Comparison of ENCODE assay signal across 9 mouse cellular contexts in the genomic region with DNA sequence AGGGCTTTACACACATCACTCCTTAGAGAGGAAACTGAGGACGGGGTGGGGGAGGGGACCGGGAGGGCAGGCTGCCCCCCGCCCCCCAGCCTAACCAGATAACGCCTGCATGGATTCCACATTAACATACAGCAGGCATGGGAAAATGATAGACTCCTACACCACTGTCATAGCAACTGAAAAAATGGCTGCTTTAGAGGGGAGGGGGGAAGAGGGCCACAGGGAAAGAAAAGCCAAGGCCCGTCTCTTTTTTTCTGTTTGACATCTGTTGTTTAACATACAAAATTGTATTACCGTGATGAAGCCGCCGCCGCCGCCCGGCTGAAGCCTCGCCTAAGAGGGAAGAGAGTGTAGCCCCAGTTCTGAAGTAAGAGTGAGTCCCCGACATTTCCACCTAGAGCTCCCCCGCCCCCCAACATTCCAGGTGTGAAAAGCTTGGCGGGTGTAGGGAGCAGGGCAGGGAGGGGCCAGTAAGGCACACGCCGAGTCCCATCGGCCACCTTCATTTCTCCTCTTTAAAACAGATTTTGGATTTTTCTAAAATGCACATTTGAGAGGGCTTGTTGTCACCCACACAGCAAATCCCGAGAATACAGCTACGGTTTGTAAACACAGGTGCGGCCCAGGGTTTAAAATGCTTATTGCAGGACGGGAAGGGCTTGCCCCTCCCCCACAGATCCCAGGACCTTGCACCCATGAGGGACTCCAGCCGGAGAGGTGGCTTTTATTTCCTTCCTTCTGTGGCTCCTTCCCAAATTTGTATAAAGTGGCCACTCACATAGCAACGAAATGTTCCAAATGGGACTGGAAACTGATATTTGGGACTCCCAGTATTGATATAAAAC.
DNase-seq lines count a peak whose midpoint lies in the region; ATAC-seq lines count a peak whose summit lies in the region.
"Had no signal": no experiment of that assay in that cellular context is flagged by ENCODE, and none has a peak within 500 bp of the region (broad histone marks: within the 10 kb centered on the region; RNA-seq: fewer than 3 reads in every experiment).

No protein-coding gene starts in this region.

- no peak for ATAC-seq in kidney, embryonic 15.5 days (replicated peaks; ENCODE audit: low FRiP score)
- ATAC-seq in intestine, embryonic 15.5 days = peak; percentile 34
- no peak for ATAC-seq in neural tube, embryonic 13.5 days (ENCODE audit: low read depth)

- H3K9ac ChIP-seq in kidney, embryonic 15.5 days = no peak overlapping the region
- H3K9ac ChIP-seq in intestine, embryonic 15.5 days = peak overlapping the region; percentile 8; the same call in 1 of the 2 replicates
- H3K9ac ChIP-seq in neural tube, embryonic 13.5 days = no peak overlapping the region

- 5% methylated on average over 24 of the region's 24 CpGs for WGBS in kidney, embryonic 15.5 days
- WGBS in intestine, embryonic 15.5 days = 3% methylated on average over 24 of the region's 24 CpGs
- WGBS in neural tube, embryonic 13.5 days = 4% methylated on average over 24 of the region's 24 CpGs

- H3K4me1 ChIP-seq in kidney, embryonic 15.5 days = peaks cover 29% of the 10 kb centered on the region
- peaks cover 20% of the 10 kb centered on the region for H3K4me1 ChIP-seq in intestine, embryonic 15.5 days (replicated peaks)
- H3K4me1 ChIP-seq in neural tube, embryonic 13.5 days (replicated peaks) = peaks cover 36% of the 10 kb centered on the region

- H3K9me3 ChIP-seq in kidney, embryonic 15.5 days (replicated peaks) = peaks cover 4% of the 10 kb centered on the region; the same call in 1 of the 2 replicates
- H3K9me3 ChIP-seq in intestine, embryonic 15.5 days = no peaks in the 10 kb centered on the region
- H3K9me3 ChIP-seq in neural tube, embryonic 13.5 days = no peaks in the 10 kb centered on the region

- H3K36me3 ChIP-seq in kidney, embryonic 15.5 days = no peaks in the 10 kb centered on the region
- H3K36me3 ChIP-seq in intestine, embryonic 15.5 days = no peaks in the 10 kb centered on the region
- H3K36me3 ChIP-seq in neural tube, embryonic 13.5 days = no peaks in the 10 kb centered on the region

- H3K27ac ChIP-seq in kidney, embryonic 15.5 days = no peak overlapping the region
- no peak overlapping the region for H3K27ac ChIP-seq in intestine, embryonic 15.5 days
- no peak overlapping the region for H3K27ac ChIP-seq in neural tube, embryonic 13.5 days (replicated peaks)

- DNase-seq in kidney, postnatal 25 days = no peak
- peak; percentile 67 for DNase-seq in embryo, embryonic 11 days
- no peak for DNase-seq in urinary bladder, adult 2 months (ENCODE audit: low spot score)
- DNase-seq in layer of hippocampus, adult 18-20 months (ENCODE audit: low spot score in 2 of 2) = no peak
- no peak for DNase-seq in urinary bladder, postnatal 36 days (ENCODE audit: low spot score in 2 of 2)

- peaks cover 80% of the 10 kb centered on the region for H3K27me3 ChIP-seq in kidney, embryonic 15.5 days
- peaks cover 20% of the 10 kb centered on the region for H3K27me3 ChIP-seq in intestine, embryonic 15.5 days (replicated peaks)
- H3K27me3 ChIP-seq in neural tube, embryonic 13.5 days = peaks cover 35% of the 10 kb centered on the region

- H3K4me3 ChIP-seq in kidney, embryonic 15.5 days (replicated peaks) = peak overlapping the region; percentile 1; the same call in 1 of the 2 replicates
- peak overlapping the region; percentile 5; the same call in 1 of the 2 replicates for H3K4me3 ChIP-seq in intestine, embryonic 15.5 days (replicated peaks)
- peak overlapping the region; percentile 1; the same call in 1 of the 2 replicates for H3K4me3 ChIP-seq in neural tube, embryonic 13.5 days
- H3K4me3 ChIP-seq: erythroblast, embryonic 14.5 days had no signal

- H3K4me2 ChIP-seq in kidney, embryonic 15.5 days = peak overlapping the region; percentile 32
- peak overlapping the region; percentile 47 for H3K4me2 ChIP-seq in intestine, embryonic 15.5 days (replicated peaks)
- peak overlapping the region; percentile 42 for H3K4me2 ChIP-seq in neural tube, embryonic 13.5 days
